Mouse (Mus musculus) layer of hippocampus, postnatal 14 days (tissue): ENCODE data around the gene Lmbrd1. TPM values are rescaled to one million over a fixed set of nuclear protein-coding genes. Genes with fewer than 3 reads are reported as not detected.
"Not testable (repeated sequence)": the region's sequence is repeated elsewhere in the genome, so short reads cannot be mapped to it uniquely, and the experiment has no call there.

Experiments
- DNase-seq, 2 experiments: peaks; one replicate each; pipeline ENCODE4 v3.0.0; 2021 to 2022; ENCODE audit warnings: low spot score in 2 of 2, mixed read lengths in 1 of 2
- long read RNA-seq, 2 experiments: library from polyadenylated mRNA; stranded (forward); transcript quantifications; one replicate each; pipeline ENCODE4 v2.0.0; 2021
- total RNA-seq, 2 experiments: library from RNA; stranded (reverse); gene quantifications; 2 replicates each; pipeline ENCODE4 v1.2.3; 2021

Lmbrd1 gene
- total RNA-seq: 100 to 1,000 TPM in 1 of 2 experiments, 10 to 100 TPM in 1; 100.0 to 102 TPM
- long read RNA-seq, experiment 1, full-length matches to known transcripts: 116 of 142 reads
- long read RNA-seq, experiment 1, partial matches to known transcripts: 2 of 142 reads
- long read RNA-seq, experiment 1, other reads (novel, unspliced or antisense): 24 of 142 reads
- long read RNA-seq, experiment 2, full-length matches to known transcripts: 110 of 137 reads
- long read RNA-seq, experiment 2, partial matches to known transcripts: 13 of 137 reads
- long read RNA-seq, experiment 2, other reads (novel, unspliced or antisense): 14 of 137 reads

GRCm38 (mm10) chr1:24678205-24678917, at the start of gene Lmbrd1:
TSS of gene Lmbrd1 (plus strand) at chr1:24678630.
- peak; percentile 95 to 96 for DNase-seq

GRCm38 (mm10) chr1:24633553-24634132, 44.8 kb upstream of the Lmbrd1 start:
- DNase-seq: peak; percentile 15 to 49

- DNase-seq: no peak
Measured at GRCm38 (mm10) chr1:24650100-24650499, 28.3 kb upstream of the Lmbrd1 start.

GRCm38 (mm10) chr1:24659914-24660313, 18.5 kb upstream of the Lmbrd1 start:
- no peak for DNase-seq

- DNase-seq: not testable (repeated sequence)
Measured at GRCm38 (mm10) chr1:24660662-24661061, 17.8 kb upstream of the Lmbrd1 start.

- DNase-seq: peak; percentile 78 to 91
Measured at GRCm38 (mm10) chr1:24661551-24661950, 16.9 kb upstream of the Lmbrd1 start.

- DNase-seq: no peak
Measured at GRCm38 (mm10) chr1:24664158-24664557, 14.3 kb upstream of the Lmbrd1 start.

- no peak for DNase-seq
Measured at GRCm38 (mm10) chr1:24673231-24673630, 5.2 kb upstream of the Lmbrd1 start.

GRCm38 (mm10) chr1:24677706-24678105, 724 bp upstream of the Lmbrd1 start:
- peak in 1 of 2 experiments; percentile 22 for DNase-seq

- DNase-seq: no peak
Measured at GRCm38 (mm10) chr1:24679071-24679470, 641 bp downstream of the Lmbrd1 start.

GRCm38 (mm10) chr1:24680991-24681390, 2.6 kb downstream of the Lmbrd1 start:
- DNase-seq: no peak

- DNase-seq: no peak
Measured at GRCm38 (mm10) chr1:24681946-24682345, 3.5 kb downstream of the Lmbrd1 start.

GRCm38 (mm10) chr1:24683947-24684346, 5.5 kb downstream of the Lmbrd1 start:
- no peak for DNase-seq

GRCm38 (mm10) chr1:24685606-24686005, 7.2 kb downstream of the Lmbrd1 start:
- DNase-seq: no peak

GRCm38 (mm10) chr1:24686235-24687021, 8.0 kb downstream of the Lmbrd1 start:
- DNase-seq: no peak

- no peak for DNase-seq
Measured at GRCm38 (mm10) chr1:24697677-24698076, 19.2 kb downstream of the Lmbrd1 start.

- DNase-seq: no peak
Measured at GRCm38 (mm10) chr1:24698146-24698880, 19.9 kb downstream of the Lmbrd1 start.

- DNase-seq: no peak
Measured at GRCm38 (mm10) chr1:24699320-24699719, 20.9 kb downstream of the Lmbrd1 start.

GRCm38 (mm10) chr1:24700241-24700640, 21.8 kb downstream of the Lmbrd1 start:
- no peak for DNase-seq

- DNase-seq: no peak
Measured at GRCm38 (mm10) chr1:24703821-24704220, 25.4 kb downstream of the Lmbrd1 start.

GRCm38 (mm10) chr1:24716301-24716700, 37.9 kb downstream of the Lmbrd1 start:
- no peak for DNase-seq
